In genomic region chr15:95527948-95528861, GRCm38 (mm10) we compare ENCODE assay signal across 9 mouse cellular contexts. TPM values are rescaled to one million over a fixed set of nuclear protein-coding genes. Genes with fewer than 3 reads are reported as not detected.
DNase-seq lines count a peak whose midpoint lies in the region; ATAC-seq and TF ChIP-seq lines count a peak whose summit lies in the region.
"Had no signal": no experiment of that assay in that cellular context is flagged by ENCODE, and none has a peak within 500 bp of the region (broad histone marks: within the 10 kb centered on the region; RNA-seq: fewer than 3 reads in every experiment).

TSS of gene Nell2 (minus strand) at chr15:95528559.

- peaks cover 30% of the 10 kb centered on the region for H3K27me3 ChIP-seq in lung, embryonic 16.5 days (ENCODE audit: control insufficient read depth, insufficient read depth, low read depth, low read length)
- peaks cover 21% of the 10 kb centered on the region for H3K27me3 ChIP-seq in kidney, postnatal 0 days (ENCODE audit: insufficient read depth, low read length)
- peaks cover 22% of the 10 kb centered on the region for H3K27me3 ChIP-seq in liver, embryonic 14.5 days (ENCODE audit: control insufficient read depth, insufficient read depth, low read length)

- H3K27ac ChIP-seq in lung, embryonic 16.5 days (ENCODE audit: low read length), result no peak within 1 kb of the TSS
- H3K27ac ChIP-seq in kidney, postnatal 0 days, result no peak within 1 kb of the TSS
- H3K27ac ChIP-seq in liver, embryonic 14.5 days, result no peak within 1 kb of the TSS

- WGBS in lung, embryonic 16.5 days, result 0% methylated on average over 62 of the region's 95 CpGs
- under 1% methylated on average over 94 of the region's 95 CpGs for WGBS in lung, adult 2 months
- under 1% methylated on average over 89 of the region's 95 CpGs for WGBS in kidney, postnatal 0 days
- 2% methylated on average over 75 of the region's 95 CpGs for WGBS in liver, embryonic 14.5 days (ENCODE audit: insufficient replicate concordance)

- no peak for DNase-seq in lung, adult 2 months
- DNase-seq in cerebellum, adult 9-10 months, result peak; percentile 92
- DNase-seq in forelimb bud, embryonic 11.5 days (ENCODE audit: low read depth, low spot score), result peak; percentile 50
- peak; percentile 71 for DNase-seq in kidney, postnatal 0 days (ENCODE audit: low spot score)
- no peak for DNase-seq in liver, embryonic 14.5 days (ENCODE audit: low read depth in 3 of 3, low spot score in 3 of 3)
- peak; percentile 65 to 72 for DNase-seq in right cerebral cortex, postnatal 36 days (ENCODE audit: low spot score in 2 of 2)

- peak within 1 kb of the TSS; percentile 51 for H3K4me3 ChIP-seq in lung, embryonic 16.5 days (ENCODE audit: low read length)
- no peak within 1 kb of the TSS for H3K4me3 ChIP-seq in lung, adult 2 months (replicated peaks; ENCODE audit: extremely low read depth, low read depth, low read length)
- H3K4me3 ChIP-seq in kidney, postnatal 0 days (replicated peaks; ENCODE audit: low read depth, low read length), result peak within 1 kb of the TSS; percentile 50
- H3K4me3 ChIP-seq in liver, embryonic 14.5 days (ENCODE audit: insufficient read depth in 1 of 2, low read depth in 2 of 2, low read length in 2 of 2), result peak within 1 kb of the TSS in 1 of 2 experiments; percentile 4; a peak in 1 of 4 replicates
- H3K4me3 ChIP-seq: myocyte had no signal

- ATAC-seq in lung, embryonic 16.5 days (ENCODE audit: low read depth), result peak; percentile 54; the same call in 1 of the 2 replicates
- ATAC-seq in kidney, postnatal 0 days (replicated peaks; ENCODE audit: low FRiP score, low read depth), result peak; percentile 49
- no peak for ATAC-seq in liver, embryonic 14.5 days (ENCODE audit: insufficient read depth)
- no peak for ATAC-seq in monocyte, adult 5-6 weeks (replicated peaks; ENCODE audit: insufficient number of reproducible peaks, low FRiP score, low TSS enrichment, poor library complexity, severe bottlenecking)

- no peak for TF ChIP-seq CTCF in lung, adult 2 months (IDR thresholded peaks at IDR 0.05; ENCODE audit: insufficient read depth, low read length)
- TF ChIP-seq CTCF in kidney, postnatal 0 days (IDR thresholded peaks at IDR 0.05; ENCODE audit: low read depth), result peak; percentile 43
- TF ChIP-seq CTCF in liver, embryonic 14.5 days (IDR thresholded peaks at IDR 0.05; ENCODE audit: low read depth), result no peak

- no peaks in the 10 kb centered on the region for H3K36me3 ChIP-seq in lung, embryonic 16.5 days (ENCODE audit: control insufficient read depth, insufficient read depth, low read length)
- H3K36me3 ChIP-seq in kidney, postnatal 0 days (ENCODE audit: insufficient read depth, low read length), result no peaks in the 10 kb centered on the region
- no peaks in the 10 kb centered on the region for H3K36me3 ChIP-seq in liver, embryonic 14.5 days (replicated peaks; ENCODE audit: control insufficient read depth, insufficient read depth, low read depth)

- H3K4me1 ChIP-seq in lung, embryonic 16.5 days (replicated peaks; ENCODE audit: control insufficient read depth, insufficient read depth, low read length), result peaks cover 2% of the 10 kb centered on the region; the same call in 1 of the 2 replicates
- H3K4me1 ChIP-seq in lung, adult 2 months (ENCODE audit: control insufficient read depth, insufficient read depth, low read length), result no peaks in the 10 kb centered on the region
- no peaks in the 10 kb centered on the region for H3K4me1 ChIP-seq in kidney, postnatal 0 days (replicated peaks; ENCODE audit: insufficient read depth, low read length)
- no peaks in the 10 kb centered on the region for H3K4me1 ChIP-seq in liver, embryonic 14.5 days (replicated peaks; ENCODE audit: control insufficient read depth in 2 of 2, insufficient read depth in 2 of 2, low read length in 1 of 2)

- no peaks in the 10 kb centered on the region for H3K9me3 ChIP-seq in lung, embryonic 16.5 days (ENCODE audit: control insufficient read depth, low read length)
- H3K9me3 ChIP-seq in kidney, postnatal 0 days (replicated peaks; ENCODE audit: low read length), result no peaks in the 10 kb centered on the region; the same call in 1 of the 2 replicates
- H3K9me3 ChIP-seq in liver, embryonic 14.5 days (ENCODE audit: control insufficient read depth, low read length), result no peaks in the 10 kb centered on the region

- H3K4me2 ChIP-seq in lung, embryonic 16.5 days (ENCODE audit: low read depth, low read length), result peak within 1 kb of the TSS; percentile 80
- H3K4me2 ChIP-seq in kidney, postnatal 0 days (ENCODE audit: low read length), result peak within 1 kb of the TSS; percentile 92
- peak within 1 kb of the TSS; percentile 22; the same call in 1 of the 2 replicates for H3K4me2 ChIP-seq in liver, embryonic 14.5 days (ENCODE audit: low read depth)

- no peak for TF ChIP-seq EP300 in liver, embryonic 14.5 days (IDR thresholded peaks at IDR 0.05; ENCODE audit: low read depth)

- TF ChIP-seq POLR2A in lung, adult 2 months (IDR thresholded peaks at IDR 0.05; ENCODE audit: borderline replicate concordance, extremely low read depth, low read depth, low read length), result no peak

- H3K9ac ChIP-seq in lung, embryonic 16.5 days (ENCODE audit: low read length), result no peak within 1 kb of the TSS
- no peak within 1 kb of the TSS for H3K9ac ChIP-seq in kidney, postnatal 0 days (ENCODE audit: low read depth, low read length)
- H3K9ac ChIP-seq in liver, embryonic 14.5 days (replicated peaks), result no peak within 1 kb of the TSS

RNA-seq across cellular contexts. Expression of gene Nell2, which starts in this region (rescaled TPM):
- 1.2 and 1.4 TPM in 2 replicates for polyA plus RNA-seq in lung, embryonic 16.5 days (2015; fragmentation: Nextera tagmentation; extraction: Ambion mirVana)
- 0.03 and 0.30 TPM in 2 replicates for polyA plus RNA-seq in lung, adult 2 months (2012; rRNA removed)
- polyA plus RNA-seq in kidney, postnatal 0 days (2015; fragmentation: Nextera tagmentation; extraction: Ambion mirVana), result 8.2 and 9.1 TPM in 2 replicates
- polyA plus RNA-seq in liver, embryonic 14.5 days (2012; rRNA removed), result 0.16 and 0.20 TPM in 2 replicates
- 0.14 and 0.20 TPM in 2 replicates for polyA plus RNA-seq in liver, embryonic 14.5 days (2014; fragmentation: Nextera tagmentation; extraction: Ambion mirVana)
- not detected in 3 replicates for total RNA-seq in monocyte, adult 5-6 weeks (2017)

Comparison
In these comparisons a context has a peak if more than half of its experiments do, and no peak if none do; other contexts are left out.
1. ATAC-seq: peak in lung, embryonic 16.5 days (single experiment) and kidney, postnatal 0 days (single experiment); none in liver, embryonic 14.5 days (single experiment) and monocyte, adult 5-6 weeks (single experiment).
2. H3K4me2 ChIP-seq: peak in every context shown above with its lines; median percentile 92 in kidney, postnatal 0 days; 80 in lung, embryonic 16.5 days; 22 in liver, embryonic 14.5 days.
3. DNase-seq: peak in cerebellum, adult 9-10 months (single experiment), forelimb bud, embryonic 11.5 days (single experiment), kidney, postnatal 0 days (single experiment) and right cerebral cortex, postnatal 36 days (2 of 2); none in lung, adult 2 months (single experiment) and liver, embryonic 14.5 days (0 of 3).